Mouse (Mus musculus) forelimb bud, embryonic 11.5 days (tissue): Measurements from ENCODE around the gene Bend3.
"Not testable (repeated sequence)": the region's sequence is repeated elsewhere in the genome, so short reads cannot be mapped to it uniquely, and the experiment has no call there.

Experiments
- DNase-seq: peaks from one replicate; pipeline ENCODE4 v3.0.0-alpha.2; 2012; ENCODE audit warnings: low read depth, low spot score

Gene Bend3

DNA sequence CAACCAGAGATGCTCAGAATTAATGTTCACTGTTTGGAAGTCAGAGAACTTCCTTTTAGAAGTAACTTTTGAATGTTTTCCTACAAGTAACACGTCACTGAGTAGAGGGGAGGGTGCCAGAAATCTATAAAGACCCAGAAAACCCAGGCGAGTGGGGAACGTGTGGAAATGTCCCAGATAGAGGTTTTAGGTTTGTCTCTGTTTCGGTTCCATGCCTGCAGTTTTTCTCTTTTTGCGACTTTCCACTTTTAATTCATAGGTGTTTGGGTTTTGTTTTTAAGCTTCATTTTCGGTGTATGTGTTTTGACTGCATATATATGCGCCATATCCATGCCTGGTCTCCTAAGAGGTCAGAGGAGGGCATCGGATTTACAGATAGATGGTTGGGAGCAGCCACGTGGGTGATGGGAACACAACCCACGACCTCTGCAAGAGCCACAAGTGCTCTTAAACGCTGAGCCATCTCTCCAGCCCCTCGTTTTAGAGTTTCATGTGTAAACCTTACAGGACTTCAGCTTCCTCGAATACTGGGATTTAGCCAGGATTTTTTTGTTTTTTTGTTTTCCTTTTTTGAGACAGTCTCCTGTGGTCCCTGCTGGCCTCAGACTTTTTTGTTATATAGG, 1.7 kb downstream of the Bend3 start:
- no peak for DNase-seq

- DNase-seq = no peak
Measured at GRCm38 (mm10) chr10:43481179-43481578, 2.5 kb downstream of the Bend3 start.

- no peak for DNase-seq
Measured at GRCm38 (mm10) chr10:43482021-43482420, 3.4 kb downstream of the Bend3 start.

DNA sequence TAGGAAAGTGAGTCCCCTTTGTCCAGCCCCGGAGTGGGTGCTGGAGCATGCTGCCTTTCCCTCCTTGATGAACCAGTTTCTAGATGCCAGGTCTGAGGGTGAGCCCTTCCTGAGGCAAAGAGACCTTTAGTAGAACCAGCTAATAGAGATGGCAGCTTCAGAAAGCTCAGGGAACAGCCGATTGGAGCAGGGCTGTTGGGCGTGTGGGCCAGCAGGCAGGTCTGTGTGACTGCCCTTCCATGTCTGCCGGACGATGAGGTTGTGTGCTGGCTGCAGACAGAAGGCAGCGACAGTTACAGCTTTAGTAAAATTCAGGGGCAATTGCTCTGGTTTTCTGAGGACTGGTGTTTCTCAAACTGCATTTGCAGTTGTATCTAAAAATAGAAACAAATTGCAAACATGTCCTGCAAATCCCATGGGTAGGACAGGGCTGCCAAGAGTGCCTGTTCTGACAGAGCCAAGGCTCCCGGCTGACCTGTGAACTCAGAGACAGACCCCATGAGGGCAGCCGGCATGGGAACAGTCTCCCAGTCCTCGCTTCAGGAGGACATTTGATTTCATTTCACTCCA, 4.9 kb downstream of the Bend3 start:
- DNase-seq = no peak

GRCm38 (mm10) chr10:43485751-43486268, 7.2 kb downstream of the Bend3 start:
- DNase-seq = no peak

DNA sequence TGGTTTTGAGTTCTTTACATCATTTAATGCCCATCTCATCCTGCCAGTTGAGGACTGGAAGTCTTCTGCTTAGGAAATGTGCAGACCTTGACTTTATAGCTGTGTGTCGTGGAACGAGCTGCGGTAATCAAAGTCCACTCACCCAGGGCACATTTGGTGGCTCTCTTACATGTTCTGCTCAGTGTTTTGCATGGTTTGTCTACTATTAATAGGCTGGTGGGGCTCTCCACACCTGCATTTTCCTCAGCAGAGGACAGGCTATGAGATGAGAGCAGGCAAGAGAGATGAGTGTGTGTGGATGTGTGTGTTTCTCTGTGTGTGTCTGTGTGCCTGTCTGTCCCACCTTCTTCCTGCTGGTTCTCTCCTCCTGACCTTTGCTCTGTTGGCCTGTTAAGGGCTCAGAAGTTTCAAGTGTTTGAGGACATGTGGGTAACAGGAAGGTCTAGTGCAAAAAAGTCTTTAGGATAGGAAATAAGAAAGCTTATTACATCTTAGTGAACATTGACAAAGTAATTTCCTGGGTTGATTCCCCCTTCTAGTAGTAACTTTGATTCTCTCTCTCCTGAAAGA, 8.9 kb downstream of the Bend3 start:
- DNase-seq = no peak

GRCm38 (mm10) chr10:43488258-43488657, 9.6 kb downstream of the Bend3 start:
- DNase-seq = no peak

DNA sequence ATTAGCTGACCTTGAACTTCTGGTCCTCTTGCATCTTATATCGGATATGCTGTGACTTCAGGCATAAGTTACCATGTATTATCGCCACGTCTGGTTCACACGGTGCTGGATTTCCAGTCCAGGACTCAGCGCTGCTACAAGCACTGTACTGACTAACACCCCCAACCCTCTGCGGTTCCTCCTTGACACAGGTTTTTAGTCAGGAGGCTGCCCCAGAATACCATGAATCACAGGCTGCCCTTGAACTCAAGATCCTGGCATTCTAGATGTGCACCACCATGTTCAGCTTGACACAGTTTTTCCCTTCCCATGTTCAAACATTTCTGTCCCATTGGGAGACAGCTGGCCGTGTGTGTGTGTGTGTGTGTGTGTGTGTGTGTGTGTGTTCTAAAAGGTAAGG, 10.5 kb downstream of the Bend3 start:
- no peak for DNase-seq

DNA sequence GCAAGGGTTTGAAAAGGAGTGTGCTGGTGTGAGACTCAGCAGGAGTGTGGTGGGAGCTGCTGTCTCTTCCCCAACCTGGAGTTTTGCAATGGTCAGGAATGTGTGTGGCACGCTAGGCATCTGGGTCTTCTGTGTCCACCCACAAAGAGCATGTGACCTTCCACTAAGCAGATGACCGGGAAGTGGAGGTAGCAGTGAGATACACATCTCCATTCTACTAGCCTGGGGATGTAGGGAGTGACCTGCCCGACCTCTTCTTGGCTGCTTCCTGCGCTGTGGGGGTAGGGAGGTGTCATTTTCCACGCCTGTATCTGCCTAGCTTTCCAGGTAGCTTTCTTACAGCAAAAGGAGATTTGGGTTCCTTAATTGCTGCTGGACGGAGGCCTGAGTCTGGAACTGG, 10.9 kb downstream of the Bend3 start:
- DNase-seq = no peak

DNA sequence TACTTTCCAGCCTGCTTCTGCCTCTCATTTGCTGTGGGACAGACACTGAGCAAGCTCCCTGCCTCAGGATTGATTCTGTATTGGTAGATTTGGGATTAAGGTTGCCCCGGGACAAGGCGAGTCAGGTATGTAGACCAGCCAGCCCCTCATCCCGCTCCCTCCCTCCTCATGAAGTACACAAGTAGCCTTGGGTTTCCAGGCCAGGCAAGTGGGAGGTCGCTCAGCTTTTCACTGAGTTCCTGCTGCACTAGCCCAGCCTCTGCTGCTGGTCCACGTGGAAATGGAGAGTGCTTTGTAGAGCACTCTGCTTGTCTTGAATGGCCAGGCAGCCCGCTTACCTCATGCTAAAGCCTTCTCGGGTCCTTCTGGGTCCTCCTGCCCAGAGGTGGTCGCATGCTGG, 11.4 kb downstream of the Bend3 start:
- no peak for DNase-seq

DNA sequence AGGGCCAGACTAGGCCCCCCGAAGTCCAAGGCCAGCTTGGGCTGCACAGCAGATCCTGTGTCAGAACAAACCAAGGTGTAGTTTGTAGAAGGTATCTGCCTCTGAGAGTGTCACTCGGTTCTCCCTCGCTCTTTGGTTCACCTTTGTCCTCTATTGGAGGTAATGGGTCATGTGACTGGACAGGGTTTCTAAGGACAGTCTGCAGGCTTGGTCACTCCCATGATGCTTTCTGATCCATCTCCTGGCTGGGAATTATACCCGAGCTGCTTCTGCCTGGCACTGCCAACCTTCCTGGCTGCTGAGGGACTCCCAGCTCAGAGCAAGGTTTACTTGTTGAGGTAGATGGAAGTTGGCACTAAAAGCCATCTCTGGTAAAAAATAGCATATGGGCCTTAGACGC, 12.2 kb downstream of the Bend3 start:
- no peak for DNase-seq

DNA sequence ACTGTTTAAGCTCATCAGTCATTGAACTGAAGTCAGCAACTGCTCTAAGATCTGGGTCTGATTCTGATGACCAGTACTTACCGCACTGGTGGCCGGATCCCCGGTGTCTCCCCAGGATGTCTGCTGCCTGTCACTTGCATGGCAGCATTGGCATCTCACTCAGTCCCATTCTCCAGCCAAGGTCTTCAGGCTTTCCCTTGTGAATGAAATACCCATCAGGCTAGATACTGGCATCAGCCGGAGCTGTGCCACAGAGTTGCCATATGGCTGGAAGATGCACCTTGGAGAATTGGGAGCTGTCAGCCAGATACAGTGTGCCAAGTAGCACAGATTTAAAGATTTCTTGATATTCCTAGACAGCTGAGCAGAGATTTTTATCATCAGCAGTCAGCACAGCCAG, 24.0 kb downstream of the Bend3 start:
- no peak for DNase-seq

GRCm38 (mm10) chr10:43504291-43504690, 25.7 kb downstream of the Bend3 start:
- no peak for DNase-seq

GRCm38 (mm10) chr10:43507051-43507450, 28.4 kb downstream of the Bend3 start:
- DNase-seq = no peak

GRCm38 (mm10) chr10:43509228-43509627, 30.6 kb downstream of the Bend3 start:
- DNase-seq = no peak

DNA sequence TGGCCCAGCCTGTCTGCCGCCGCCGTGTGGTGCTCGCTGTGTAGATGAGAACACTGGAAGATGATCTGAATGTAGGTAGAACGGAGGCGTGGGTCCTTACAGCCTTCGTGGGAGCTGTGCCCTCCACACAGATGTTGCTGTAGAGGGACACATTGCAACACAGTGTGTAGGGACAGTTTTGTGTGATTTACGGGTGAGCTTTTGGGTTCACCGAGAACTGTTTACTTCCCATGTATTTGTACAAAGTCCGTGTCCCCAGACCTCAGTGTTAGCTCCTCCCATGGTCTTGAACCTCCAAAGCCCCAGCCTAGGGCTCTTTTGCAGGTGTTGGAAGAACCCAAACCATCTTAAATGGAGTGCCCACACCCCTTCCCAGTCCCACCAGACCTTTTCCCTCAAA, 34.3 kb downstream of the Bend3 start:
- no peak for DNase-seq

DNA sequence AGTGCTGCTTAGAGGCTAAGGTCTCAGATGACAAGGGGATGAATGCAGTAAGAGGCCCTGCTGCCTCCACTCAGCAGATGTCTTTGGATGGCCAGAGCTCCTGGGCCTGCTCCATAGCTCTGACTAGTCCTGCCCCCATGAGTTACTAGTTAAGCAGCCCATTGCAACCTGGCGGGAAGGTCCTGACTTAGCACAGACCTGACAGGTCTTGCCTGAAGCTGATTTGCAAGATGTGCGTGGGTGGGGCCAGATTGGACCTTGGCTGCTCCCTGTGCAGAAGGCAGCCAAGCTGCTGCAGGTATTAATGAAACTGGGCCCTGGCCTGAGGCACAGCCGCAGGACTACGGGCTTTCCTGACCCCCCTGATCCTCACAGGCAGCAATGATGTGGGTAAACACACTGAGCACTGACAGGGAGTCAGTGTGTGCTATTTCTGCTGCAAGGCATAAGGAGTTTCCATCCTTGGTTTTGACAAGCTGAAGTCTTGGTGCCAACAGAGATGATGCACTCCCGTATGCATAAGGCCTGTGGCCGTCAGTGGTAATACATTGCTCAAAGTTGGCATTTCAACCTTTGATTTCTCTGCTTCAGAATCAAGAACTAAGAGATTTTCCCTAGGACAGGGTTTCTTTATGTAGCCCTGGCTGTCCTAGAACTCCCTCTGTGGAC, 38.5 kb downstream of the Bend3 start:
- no peak for DNase-seq

- DNase-seq = no peak
Measured at GRCm38 (mm10) chr10:43517836-43518235, 39.2 kb downstream of the Bend3 start.

DNA sequence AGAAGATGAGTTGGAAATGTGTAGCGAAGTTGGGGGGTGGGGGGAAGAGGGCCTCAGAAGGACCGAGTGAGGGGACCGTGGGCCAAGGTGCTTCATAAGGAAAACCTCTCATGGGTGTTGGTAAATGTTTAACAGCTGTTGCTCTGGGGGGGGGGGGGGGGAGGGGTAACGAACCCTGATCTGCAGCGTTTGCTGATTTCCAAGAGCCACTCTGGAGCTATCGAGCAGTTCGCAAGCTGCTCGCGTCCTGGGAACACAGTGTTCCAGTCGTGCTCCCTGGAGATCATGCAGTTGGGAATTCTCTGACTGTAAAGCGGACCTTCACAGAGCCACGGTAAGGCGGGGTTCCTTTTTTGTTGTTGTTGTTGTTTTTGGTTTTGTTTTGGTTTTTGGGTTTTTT, 39.7 kb downstream of the Bend3 start:
- no peak for DNase-seq

DNA sequence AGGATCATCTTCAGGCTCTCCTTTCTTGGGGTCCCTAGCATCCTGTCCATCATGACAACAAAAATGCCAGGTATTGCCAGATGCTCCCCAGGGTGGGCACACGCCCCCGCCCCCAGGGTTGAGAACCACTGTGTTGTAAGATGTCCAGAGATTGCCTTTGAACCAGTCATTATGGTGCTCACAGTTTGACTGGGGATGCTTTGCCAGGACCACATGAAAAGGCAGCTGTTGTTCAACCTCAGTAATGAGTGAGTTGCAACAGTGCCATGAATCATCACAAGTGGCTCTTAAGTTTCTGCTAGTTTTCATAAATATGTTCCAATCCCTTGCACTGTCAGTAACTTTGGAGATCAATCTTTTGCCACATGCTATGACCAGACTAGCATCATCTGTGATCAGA, 41.3 kb downstream of the Bend3 start:
- DNase-seq = no peak

DNA sequence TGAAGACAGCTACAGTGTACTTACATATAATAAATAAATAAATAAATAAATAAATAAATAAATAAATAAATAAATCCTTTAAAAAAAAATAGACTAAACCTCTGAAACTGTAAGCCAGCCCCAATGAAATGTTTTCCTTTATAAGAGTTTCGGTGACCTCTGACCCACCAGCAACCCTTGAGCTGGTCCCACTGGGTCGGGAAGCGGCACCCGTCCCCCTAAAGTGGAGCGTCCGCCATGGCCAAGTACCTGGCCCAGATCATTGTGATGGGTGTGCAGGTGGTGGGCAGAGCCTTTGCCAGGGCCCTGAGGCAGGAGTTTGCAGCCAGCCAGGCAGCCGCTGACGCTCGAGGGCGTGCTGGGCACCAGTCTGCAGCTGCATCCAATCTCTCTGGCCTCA, 45.3 kb downstream of the Bend3 start, which contains the start of gene Gm9803:
Gene Gm9803 (plus strand): TSS at position 154 of the 400 bp plus-strand sequence.
- DNase-seq = not testable (repeated sequence)
